Mouse (Mus musculus): ENCODE measurements around the gene Spata2. TPM values are rescaled to one million over a fixed set of nuclear protein-coding genes. Genes with fewer than 3 reads are reported as not detected.

Gene Spata2
- polyA plus RNA-seq, 1 experiment from 2014 or later, result 11.7 TPM

DNA sequence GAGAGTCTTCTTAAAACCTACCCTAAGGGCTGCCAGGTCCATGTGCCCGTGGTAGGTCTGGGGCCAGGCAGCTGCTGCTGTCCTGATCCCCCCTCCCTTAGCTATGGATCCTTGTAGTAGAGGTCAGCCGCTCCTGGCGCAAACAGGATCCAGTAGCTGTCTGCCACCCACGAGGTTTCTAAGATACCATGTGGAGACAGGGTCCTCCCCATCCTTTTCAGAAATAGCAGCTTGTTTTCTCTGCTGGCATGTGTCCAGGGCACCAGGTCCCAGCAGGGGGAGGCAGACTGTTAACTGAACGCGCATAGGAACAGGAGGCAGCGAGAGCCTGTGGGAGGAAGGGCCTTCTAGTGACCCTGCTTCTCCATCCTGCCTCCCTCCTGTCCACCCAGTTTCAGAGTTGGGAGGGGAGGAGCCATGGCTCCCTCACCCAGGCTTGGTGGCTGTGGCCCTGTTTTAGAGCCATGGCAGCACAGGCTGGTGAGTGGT is 16.4 kb downstream of the Spata2 start:
- H3K27me3 ChIP-seq (ENCODE audit: control insufficient read depth, insufficient read depth, low read length), result no peaks in the 10 kb centered on the region
- ATAC-seq (ENCODE audit: insufficient number of reproducible peaks, insufficient read depth, low FRiP score, low read depth), result peak; percentile 49
- peaks cover 16 to 19% of the 10 kb centered on the region in 2 experiments for H3K4me1 ChIP-seq (ENCODE audit: control insufficient read depth in 2 of 2, insufficient read depth in 2 of 2, low read length in 2 of 2)
- no peak overlapping the region for H3K4me3 ChIP-seq (ENCODE audit: control insufficient read depth in 1 of 2, insufficient read depth in 1 of 2, low read depth in 1 of 2, low read length in 2 of 2)
- H3K9ac ChIP-seq (ENCODE audit: low read length), result peak overlapping the region; percentile 43
- H3K27ac ChIP-seq (replicated peaks in 1 of 2; ENCODE audit: control insufficient read depth in 1 of 2, insufficient read depth in 1 of 2, low read depth in 2 of 2, low read length in 2 of 2), result peak overlapping the region; percentile 43 to 63
- peak overlapping the region; percentile 2; the same call in 1 of the 2 replicates for H3K4me2 ChIP-seq (ENCODE audit: low read length)
- peaks cover 48% of the 10 kb centered on the region for H3K36me3 ChIP-seq (ENCODE audit: control insufficient read depth, insufficient read depth, low read length)
- no peaks in the 10 kb centered on the region for H3K9me3 ChIP-seq (ENCODE audit: control insufficient read depth, low read length)
- 9% methylated on average over 7 of the region's 7 CpGs for WGBS

DNA sequence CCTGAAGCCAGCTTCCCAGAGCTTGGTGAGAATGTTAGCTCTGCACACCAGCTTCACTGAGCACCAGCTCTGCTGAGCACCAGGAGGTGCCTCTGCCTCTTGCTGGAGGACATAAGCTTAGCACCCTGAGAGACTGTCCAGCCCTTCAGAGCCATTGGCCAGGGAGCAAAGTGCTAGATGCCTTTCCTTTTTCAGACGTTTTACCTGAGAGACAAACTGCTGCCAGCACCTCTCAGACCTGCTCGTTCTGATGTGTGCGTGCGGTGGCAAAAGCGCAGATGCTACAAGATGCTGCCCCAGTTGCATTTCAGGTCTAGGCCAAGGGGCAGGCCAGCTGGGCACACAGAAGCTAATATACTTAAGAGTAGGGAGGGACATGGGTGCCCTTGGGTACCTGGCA is 17.1 kb downstream of the Spata2 start:
- Histone ChIP-seq H3K4me3 (ENCODE audit: control insufficient read depth in 1 of 2, insufficient read depth in 1 of 2, low read depth in 1 of 2, low read length in 2 of 2) (no peak overlapping the region), H3K27me3 (ENCODE audit: control insufficient read depth, insufficient read depth, low read length) (no peaks in the 10 kb centered on the region), H3K9ac (ENCODE audit: low read length) (no peak overlapping the region), H3K4me2 (ENCODE audit: low read length) (no peak overlapping the region), H3K36me3 (ENCODE audit: control insufficient read depth, insufficient read depth, low read length) (peaks cover 49% of the 10 kb centered on the region), H3K4me1 (ENCODE audit: control insufficient read depth in 2 of 2, insufficient read depth in 2 of 2, low read length in 2 of 2) (peaks cover 16 to 19% of the 10 kb centered on the region in 2 experiments), H3K27ac (replicated peaks in 1 of 2; ENCODE audit: control insufficient read depth in 1 of 2, insufficient read depth in 1 of 2, low read depth in 2 of 2, low read length in 2 of 2) (peak overlapping the region; percentile 43 to 63), H3K9me3 (ENCODE audit: control insufficient read depth, low read length) (no peaks in the 10 kb centered on the region)
- WGBS, result 76% methylated on average over 5 of the region's 5 CpGs
- no peak for ATAC-seq (ENCODE audit: insufficient number of reproducible peaks, insufficient read depth, low FRiP score, low read depth)

DNA sequence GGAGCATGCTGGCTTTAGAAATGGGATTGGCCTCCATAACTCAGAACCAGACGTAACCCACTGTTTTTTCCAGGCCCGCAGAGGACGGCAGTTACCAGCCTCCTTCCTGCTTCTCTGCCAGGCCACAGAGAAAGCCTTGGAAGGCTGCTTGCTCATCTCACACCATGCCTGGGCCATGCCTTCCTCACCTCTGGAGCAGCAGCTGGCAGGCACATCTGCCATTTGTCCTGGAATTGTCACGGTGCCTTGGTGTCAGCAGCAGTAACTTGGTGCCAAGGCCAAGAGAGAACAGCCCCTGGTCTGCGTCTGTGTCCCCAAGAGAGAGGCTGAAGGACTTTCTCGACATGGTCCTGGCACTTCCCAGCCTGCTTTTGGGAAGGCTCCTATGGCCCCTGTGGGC is 18.5 kb downstream of the Spata2 start:
- H3K36me3 ChIP-seq (ENCODE audit: control insufficient read depth, insufficient read depth, low read length), result peaks cover 60% of the 10 kb centered on the region
- H3K4me1 ChIP-seq (ENCODE audit: control insufficient read depth in 2 of 2, insufficient read depth in 2 of 2, low read length in 2 of 2), result peaks cover 16 to 19% of the 10 kb centered on the region in 2 experiments
- 86% methylated on average over 6 of the region's 6 CpGs for WGBS

DNA sequence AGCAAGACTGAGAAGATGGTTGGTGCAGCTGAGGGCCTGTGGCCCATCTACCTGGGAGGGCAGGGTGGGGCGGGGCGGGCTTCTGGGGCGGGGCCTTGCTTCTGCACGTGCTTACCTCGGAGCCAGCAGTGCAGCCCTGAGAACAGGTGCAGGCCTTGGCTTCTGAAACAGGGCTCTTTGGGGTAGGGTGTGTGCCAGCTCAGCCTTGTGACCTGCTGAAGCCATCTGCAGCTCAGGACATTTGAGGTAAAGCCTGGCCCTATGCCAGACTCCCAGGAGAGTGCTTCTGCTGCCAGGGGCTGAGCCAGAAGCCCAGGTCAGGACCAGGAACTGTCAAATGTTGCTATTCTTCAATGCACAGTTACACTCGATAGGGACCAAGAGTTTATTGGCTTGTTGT is 21.1 kb downstream of the Spata2 start:
- Histone ChIP-seq H3K4me2 (ENCODE audit: low read length) (no peak overlapping the region), H3K4me3 (ENCODE audit: control insufficient read depth in 1 of 2, insufficient read depth in 1 of 2, low read depth in 1 of 2, low read length in 2 of 2) (no peak overlapping the region), H3K9me3 (ENCODE audit: control insufficient read depth, low read length) (no peaks in the 10 kb centered on the region), H3K4me1 (ENCODE audit: control insufficient read depth in 2 of 2, insufficient read depth in 2 of 2, low read length in 2 of 2) (peaks cover 10 to 12% of the 10 kb centered on the region in 2 experiments), H3K27ac (replicated peaks in 1 of 2; ENCODE audit: control insufficient read depth in 1 of 2, insufficient read depth in 1 of 2, low read depth in 2 of 2, low read length in 2 of 2) (peak overlapping the region in 1 of 2 experiments; percentile 14; a peak in 1 of 4 replicates), H3K9ac (ENCODE audit: low read length) (no peak overlapping the region), H3K27me3 (ENCODE audit: control insufficient read depth, insufficient read depth, low read length) (no peaks in the 10 kb centered on the region), H3K36me3 (ENCODE audit: control insufficient read depth, insufficient read depth, low read length) (peaks cover 84% of the 10 kb centered on the region)
- ATAC-seq (ENCODE audit: insufficient number of reproducible peaks, insufficient read depth, low FRiP score, low read depth), result no peak
- 79% methylated on average over 6 of the region's 6 CpGs for WGBS

More for the DNA sequence above, 18.5 kb downstream of the Spata2 start:
- H3K4me2 ChIP-seq (ENCODE audit: low read length), result no peak overlapping the region
- no peak overlapping the region for H3K9ac ChIP-seq (ENCODE audit: low read length)
- H3K9me3 ChIP-seq (ENCODE audit: control insufficient read depth, low read length), result no peaks in the 10 kb centered on the region
- H3K27ac ChIP-seq (replicated peaks in 1 of 2; ENCODE audit: control insufficient read depth in 1 of 2, insufficient read depth in 1 of 2, low read depth in 2 of 2, low read length in 2 of 2), result no peak overlapping the region
- H3K27me3 ChIP-seq (ENCODE audit: control insufficient read depth, insufficient read depth, low read length), result no peaks in the 10 kb centered on the region
- no peak overlapping the region for H3K4me3 ChIP-seq (ENCODE audit: control insufficient read depth in 1 of 2, insufficient read depth in 1 of 2, low read depth in 1 of 2, low read length in 2 of 2)
- no peak for ATAC-seq (ENCODE audit: insufficient number of reproducible peaks, insufficient read depth, low FRiP score, low read depth)

DNA sequence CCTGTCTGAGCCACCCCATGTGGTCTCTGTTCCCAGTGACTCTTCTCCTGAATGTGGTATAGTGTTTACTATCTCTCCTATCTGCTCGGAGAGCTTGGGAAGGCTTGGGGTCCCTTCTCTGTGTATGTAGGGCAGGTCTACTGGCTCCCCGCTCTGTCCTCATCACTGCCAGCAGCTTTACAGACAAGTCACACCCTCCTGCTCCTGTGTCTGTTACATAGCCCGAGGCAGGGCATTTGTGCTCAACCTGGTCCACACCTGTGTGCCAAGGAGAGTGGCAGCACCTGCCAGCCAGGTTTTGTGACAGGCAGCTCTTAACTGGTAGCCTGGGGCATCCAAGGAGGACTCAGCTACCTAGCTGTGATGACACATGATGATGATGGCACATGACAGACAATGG is 22.1 kb downstream of the Spata2 start:
- no peak for ATAC-seq (ENCODE audit: insufficient number of reproducible peaks, insufficient read depth, low FRiP score, low read depth)
- Histone ChIP-seq H3K36me3 (ENCODE audit: control insufficient read depth, insufficient read depth, low read length) (peaks cover 94% of the 10 kb centered on the region), H3K9ac (ENCODE audit: low read length) (no peak overlapping the region), H3K4me2 (ENCODE audit: low read length) (no peak overlapping the region), H3K9me3 (ENCODE audit: control insufficient read depth, low read length) (no peaks in the 10 kb centered on the region), H3K27ac (replicated peaks in 1 of 2; ENCODE audit: control insufficient read depth in 1 of 2, insufficient read depth in 1 of 2, low read depth in 2 of 2, low read length in 2 of 2) (no peak overlapping the region), H3K4me1 (ENCODE audit: control insufficient read depth in 2 of 2, insufficient read depth in 2 of 2, low read length in 2 of 2) (peaks cover under 1 to 3% of the 10 kb centered on the region in 2 experiments; a peak in 3 of 4 replicates), H3K4me3 (ENCODE audit: control insufficient read depth in 1 of 2, insufficient read depth in 1 of 2, low read depth in 1 of 2, low read length in 2 of 2) (no peak overlapping the region), H3K27me3 (ENCODE audit: control insufficient read depth, insufficient read depth, low read length) (no peaks in the 10 kb centered on the region)
- WGBS, result 94% methylated on average over 3 of the region's 3 CpGs

DNA sequence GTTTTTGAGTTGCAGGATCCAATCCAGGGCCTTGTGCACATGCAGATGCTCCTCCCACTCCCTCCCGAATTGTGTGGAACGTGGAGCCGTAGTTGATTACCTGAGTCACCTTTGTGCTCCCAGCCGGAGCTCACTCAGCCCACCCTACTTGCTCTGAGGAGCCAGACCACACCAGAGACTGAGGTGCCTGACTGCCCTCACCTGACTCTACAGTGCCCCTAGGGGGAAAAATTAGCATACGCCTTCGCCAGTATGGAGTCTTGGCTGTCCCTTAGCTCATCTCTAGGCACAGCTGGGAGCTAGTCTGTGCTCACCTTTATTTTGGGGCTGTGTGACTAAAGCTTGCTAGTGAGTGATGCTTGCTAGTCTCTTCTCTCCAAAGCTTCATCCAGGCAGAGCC is 24.2 kb downstream of the Spata2 start:
- no peak for ATAC-seq (ENCODE audit: insufficient number of reproducible peaks, insufficient read depth, low FRiP score, low read depth)
- Histone ChIP-seq H3K27me3 (ENCODE audit: control insufficient read depth, insufficient read depth, low read length) (no peaks in the 10 kb centered on the region), H3K36me3 (ENCODE audit: control insufficient read depth, insufficient read depth, low read length) (peaks cover 88% of the 10 kb centered on the region), H3K9ac (ENCODE audit: low read length) (no peak overlapping the region), H3K9me3 (ENCODE audit: control insufficient read depth, low read length) (no peaks in the 10 kb centered on the region), H3K27ac (replicated peaks in 1 of 2; ENCODE audit: control insufficient read depth in 1 of 2, insufficient read depth in 1 of 2, low read depth in 2 of 2, low read length in 2 of 2) (no peak overlapping the region), H3K4me3 (ENCODE audit: control insufficient read depth in 1 of 2, insufficient read depth in 1 of 2, low read depth in 1 of 2, low read length in 2 of 2) (no peak overlapping the region), H3K4me1 (ENCODE audit: control insufficient read depth in 2 of 2, insufficient read depth in 2 of 2, low read length in 2 of 2) (no peaks in the 10 kb centered on the region), H3K4me2 (ENCODE audit: low read length) (no peak overlapping the region)
- 87% methylated on average over 6 of the region's 6 CpGs for WGBS

DNA sequence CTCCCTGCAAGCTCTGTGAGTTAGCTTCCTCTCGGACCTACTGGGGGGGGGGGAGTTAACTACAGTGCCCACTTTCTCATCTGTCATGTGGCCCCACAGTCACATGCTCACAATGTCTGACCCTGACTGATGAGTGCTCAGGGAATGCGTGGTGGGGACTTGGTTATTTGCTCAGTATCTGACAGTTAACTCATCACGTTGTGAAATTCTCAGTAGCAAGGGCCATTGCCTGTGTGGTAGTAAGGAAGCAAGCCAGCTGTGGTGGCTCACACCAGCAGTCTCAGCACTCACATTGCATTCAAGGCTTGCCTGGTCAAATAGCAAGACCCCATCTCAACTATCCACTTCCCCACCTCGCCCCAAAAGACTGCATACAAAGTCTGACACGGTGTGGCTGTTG is 25.5 kb downstream of the Spata2 start:
- H3K27me3 ChIP-seq (ENCODE audit: control insufficient read depth, insufficient read depth, low read length), result no peaks in the 10 kb centered on the region
- peaks cover 0 to 2% of the 10 kb centered on the region in 2 experiments; a peak in 1 of 4 replicates for H3K4me1 ChIP-seq (ENCODE audit: control insufficient read depth in 2 of 2, insufficient read depth in 2 of 2, low read length in 2 of 2)
- H3K9ac ChIP-seq (ENCODE audit: low read length), result no peak overlapping the region
- H3K36me3 ChIP-seq (ENCODE audit: control insufficient read depth, insufficient read depth, low read length), result peaks cover 78% of the 10 kb centered on the region
- no peak overlapping the region for H3K4me2 ChIP-seq (ENCODE audit: low read length)
- H3K27ac ChIP-seq (replicated peaks in 1 of 2; ENCODE audit: control insufficient read depth in 1 of 2, insufficient read depth in 1 of 2, low read depth in 2 of 2, low read length in 2 of 2), result no peak overlapping the region
- WGBS, result 74% methylated on average over 5 of the region's 5 CpGs
- no peak for ATAC-seq (ENCODE audit: insufficient number of reproducible peaks, insufficient read depth, low FRiP score, low read depth)
- no peak overlapping the region for H3K4me3 ChIP-seq (ENCODE audit: control insufficient read depth in 1 of 2, insufficient read depth in 1 of 2, low read depth in 1 of 2, low read length in 2 of 2)
- H3K9me3 ChIP-seq (ENCODE audit: control insufficient read depth, low read length), result no peaks in the 10 kb centered on the region

DNA sequence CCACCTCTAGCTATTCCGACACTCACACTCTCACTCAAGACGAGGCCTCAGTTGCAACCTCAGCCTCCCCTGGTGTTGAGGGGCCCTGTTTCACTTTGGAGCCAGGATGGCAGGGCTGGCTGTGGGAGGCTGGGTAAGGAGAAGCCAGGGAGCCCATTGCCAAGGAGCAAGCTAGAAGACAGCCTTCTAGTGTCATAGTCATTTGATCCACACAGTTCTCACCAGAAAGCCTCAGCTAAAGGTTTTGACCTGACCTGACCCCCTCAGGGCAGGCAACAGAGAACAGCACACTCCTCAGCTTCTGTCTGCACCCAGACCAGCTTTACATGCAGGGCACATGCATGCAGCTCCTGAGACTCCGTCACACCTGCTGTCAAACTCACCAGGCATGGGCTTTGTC is 26.7 kb downstream of the Spata2 start:
- Histone ChIP-seq H3K36me3 (ENCODE audit: control insufficient read depth, insufficient read depth, low read length) (peaks cover 69% of the 10 kb centered on the region), H3K27ac (replicated peaks in 1 of 2; ENCODE audit: control insufficient read depth in 1 of 2, insufficient read depth in 1 of 2, low read depth in 2 of 2, low read length in 2 of 2) (no peak overlapping the region), H3K27me3 (ENCODE audit: control insufficient read depth, insufficient read depth, low read length) (no peaks in the 10 kb centered on the region), H3K4me3 (ENCODE audit: control insufficient read depth in 1 of 2, insufficient read depth in 1 of 2, low read depth in 1 of 2, low read length in 2 of 2) (no peak overlapping the region), H3K4me1 (ENCODE audit: control insufficient read depth in 2 of 2, insufficient read depth in 2 of 2, low read length in 2 of 2) (peaks cover 0 to 2% of the 10 kb centered on the region in 2 experiments; a peak in 1 of 4 replicates), H3K4me2 (ENCODE audit: low read length) (no peak overlapping the region), H3K9ac (ENCODE audit: low read length) (no peak overlapping the region), H3K9me3 (ENCODE audit: control insufficient read depth, low read length) (no peaks in the 10 kb centered on the region)
- no peak for ATAC-seq (ENCODE audit: insufficient number of reproducible peaks, insufficient read depth, low FRiP score, low read depth)
- 91% methylated on average over 3 of the region's 3 CpGs for WGBS
